Mouse (Mus musculus) erythroblast, embryonic 14.5 days (primary cell): Measurements from ENCODE around the gene Slc4a1. TPM values are rescaled to one million over a fixed set of nuclear protein-coding genes. Genes with fewer than 3 reads are reported as not detected.
A peak's percentile ranks its signal among the peaks of the same experiment; 100 is the strongest.
"Not testable (repeated sequence)": the region's sequence is repeated elsewhere in the genome, so short reads cannot be mapped to it uniquely, and the experiment has no call there.

ENCODE experiments used
- H3K27me3 ChIP-seq: 2 replicates; pipeline ENCODE4 v1.6.1; 2012; ENCODE audit warnings: inconsistent platforms; ENCODE audit not compliant: control insufficient read depth
- H3K36me3 ChIP-seq: 2 replicates; pipeline ENCODE4 v1.6.1; 2012; ENCODE audit warnings: mild to moderate bottlenecking, inconsistent platforms; ENCODE audit not compliant: control insufficient read depth
- H3K4me1 ChIP-seq: 2 replicates; pipeline ENCODE4 v1.6.1; 2012; ENCODE audit warnings: inconsistent platforms; ENCODE audit not compliant: control insufficient read depth
- H3K4me3 ChIP-seq: replicated peaks from 2 replicates; pipeline ENCODE3; 2012; ENCODE audit warnings: moderate library complexity, mild to moderate bottlenecking, inconsistent platforms
- H3K9me3 ChIP-seq: 2 replicates; pipeline ENCODE4 v1.6.1; 2012; ENCODE audit warnings: low read length, inconsistent platforms, mixed read lengths; ENCODE audit not compliant: control insufficient read depth
- GATA1 ChIP-seq: IDR thresholded peaks from 2 replicates; pipeline ENCODE4 v1.6.1; 2012; ENCODE audit warnings: low read length, inconsistent platforms, mixed read lengths
- TAL1 ChIP-seq: IDR thresholded peaks from 3 replicates; pipeline ENCODE4 v1.6.1; 2012; ENCODE audit warnings: low read length, inconsistent platforms, mixed read lengths
- polyA plus RNA-seq: library from polyadenylated mRNA; stranded (reverse); fragments of >175 nt; gene quantifications from 2 replicates; pipeline ENCODE4 v1.2.3, GENCODE M21; 2012

Gene Slc4a1
- polyA plus RNA-seq: 575 and 672 TPM in 2 replicates

DNA sequence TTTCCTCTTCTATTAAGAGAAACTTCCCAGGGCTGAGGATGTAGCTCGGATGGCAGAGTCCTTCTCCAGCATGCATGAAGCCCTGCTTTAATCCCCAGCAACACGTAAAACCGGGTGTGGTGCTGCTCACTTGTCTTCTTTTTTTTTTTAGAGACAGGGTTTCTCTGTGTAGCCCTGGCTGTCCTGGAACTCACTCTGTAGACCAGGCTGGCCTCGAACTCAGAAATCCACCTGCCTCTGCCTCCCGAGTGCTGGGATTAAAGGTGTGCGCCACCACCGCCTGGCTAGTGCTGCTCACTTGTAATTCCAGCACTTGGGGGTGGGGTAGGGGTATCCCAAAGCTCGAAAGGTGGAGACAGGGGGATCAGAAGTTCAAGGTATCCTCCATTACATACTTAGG, at the start of gene Slc4a1:
Gene Slc4a1 (minus strand): TSS at position 101 of the 400 bp plus-strand sequence.
- Histone ChIP-seq H3K4me1 (peaks cover 76% of the 10 kb centered on the region), H3K36me3 (peaks cover 70% of the 10 kb centered on the region), H3K27me3 (peaks cover 16% of the 10 kb centered on the region), H3K4me3 (peak within 1 kb of the TSS; percentile 75)
- H3K9me3 ChIP-seq: not testable (repeated sequence)

DNA sequence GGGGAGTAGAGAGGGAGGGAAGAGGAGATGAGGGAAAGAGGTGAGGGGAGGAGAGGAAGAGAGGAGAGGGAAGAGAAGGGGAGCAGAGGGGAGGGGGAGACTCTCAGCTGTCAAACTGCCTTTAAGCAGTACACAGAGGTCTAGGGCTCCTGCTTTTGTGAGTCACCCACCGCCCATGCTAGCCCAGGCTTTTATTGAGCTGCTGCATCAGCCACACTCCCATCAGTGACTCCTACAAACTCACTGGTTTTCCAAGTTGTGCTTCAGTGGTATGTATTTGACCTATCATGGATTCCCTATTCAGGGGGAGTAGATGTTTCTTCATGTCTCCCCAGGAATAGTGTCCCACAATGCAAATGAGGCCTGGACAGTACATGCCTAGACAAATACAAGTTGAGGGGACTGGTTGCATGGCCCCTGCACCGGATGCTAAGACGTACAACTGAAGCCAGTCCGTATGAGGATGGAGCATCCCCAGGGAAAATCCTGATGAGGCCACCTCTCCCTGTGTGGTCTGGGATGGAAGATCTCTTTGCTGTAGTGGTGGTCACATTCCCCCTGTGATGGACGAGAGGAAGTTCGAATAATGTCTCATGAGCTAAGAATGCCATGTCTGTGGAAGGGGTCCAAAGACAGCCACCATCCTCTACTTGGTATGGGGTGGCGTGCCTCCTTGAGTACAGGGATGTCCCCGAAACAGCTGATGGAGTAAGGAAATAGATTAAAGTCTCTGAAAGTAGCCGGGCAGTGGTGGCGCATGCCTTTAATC, 49.2 kb upstream of the Slc4a1 start:
- TF ChIP-seq GATA1: no peak
- no peak for TF ChIP-seq TAL1
- Histone ChIP-seq H3K36me3 (peaks cover 2% of the 10 kb centered on the region; the same call in 1 of the 2 replicates), H3K4me1 (peaks cover 18% of the 10 kb centered on the region), H3K9me3 (peaks cover 3% of the 10 kb centered on the region), H3K4me3 (no peak overlapping the region), H3K27me3 (peaks cover 62% of the 10 kb centered on the region)

DNA sequence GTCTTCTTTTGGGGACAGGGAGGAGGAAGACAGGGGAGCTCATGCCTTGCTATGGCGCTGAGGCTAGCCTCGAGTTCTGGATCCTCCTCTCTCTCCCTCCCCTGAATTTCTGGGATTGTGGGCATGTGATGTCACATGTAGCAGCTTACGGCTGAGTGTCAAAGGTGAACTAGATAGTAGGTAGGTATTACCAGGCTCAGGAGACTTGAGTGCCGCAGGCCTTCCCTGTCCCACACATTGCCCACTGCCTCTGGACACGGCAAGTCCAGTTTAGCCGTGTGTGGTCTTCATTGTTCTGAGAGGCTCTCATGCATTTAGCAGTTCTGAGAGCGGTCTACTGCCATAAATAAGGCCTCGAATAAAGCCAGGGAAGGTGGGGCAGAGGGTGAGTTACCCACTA, 47.1 kb upstream of the Slc4a1 start:
- H3K4me3 ChIP-seq: no peak overlapping the region
- H3K4me1 ChIP-seq: peaks cover 39% of the 10 kb centered on the region
- H3K9me3 ChIP-seq: no peaks in the 10 kb centered on the region
- TF ChIP-seq GATA1: no peak
- TF ChIP-seq TAL1: no peak
- peaks cover 46% of the 10 kb centered on the region for H3K27me3 ChIP-seq
- H3K36me3 ChIP-seq: peaks cover 2% of the 10 kb centered on the region; the same call in 1 of the 2 replicates

DNA sequence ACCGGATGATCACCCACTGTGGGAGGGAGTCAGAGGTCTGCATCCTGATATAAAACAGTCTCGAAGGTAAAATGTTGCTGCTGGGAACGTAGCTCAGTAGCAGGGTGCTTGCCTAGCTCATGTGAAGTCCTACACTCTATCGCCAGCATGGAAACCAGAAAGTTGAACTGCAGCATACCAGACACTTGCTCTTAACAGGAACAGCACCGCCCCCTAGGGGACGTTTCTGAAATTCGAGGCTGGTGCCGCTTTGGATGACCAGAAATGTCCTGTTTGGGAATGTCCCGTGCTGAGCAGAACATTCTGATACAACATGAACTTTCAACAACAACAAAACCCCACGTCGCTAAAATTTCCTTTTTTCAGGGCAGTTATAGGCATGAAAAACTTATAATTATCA, 45.7 kb upstream of the Slc4a1 start:
- H3K36me3 ChIP-seq: peaks cover 2% of the 10 kb centered on the region; the same call in 1 of the 2 replicates
- peaks cover 36% of the 10 kb centered on the region for H3K27me3 ChIP-seq
- no peak for TF ChIP-seq GATA1
- TF ChIP-seq TAL1: no peak
- H3K4me3 ChIP-seq: peak overlapping the region; percentile 39
- H3K9me3 ChIP-seq: no peaks in the 10 kb centered on the region
- H3K4me1 ChIP-seq: peaks cover 46% of the 10 kb centered on the region

DNA sequence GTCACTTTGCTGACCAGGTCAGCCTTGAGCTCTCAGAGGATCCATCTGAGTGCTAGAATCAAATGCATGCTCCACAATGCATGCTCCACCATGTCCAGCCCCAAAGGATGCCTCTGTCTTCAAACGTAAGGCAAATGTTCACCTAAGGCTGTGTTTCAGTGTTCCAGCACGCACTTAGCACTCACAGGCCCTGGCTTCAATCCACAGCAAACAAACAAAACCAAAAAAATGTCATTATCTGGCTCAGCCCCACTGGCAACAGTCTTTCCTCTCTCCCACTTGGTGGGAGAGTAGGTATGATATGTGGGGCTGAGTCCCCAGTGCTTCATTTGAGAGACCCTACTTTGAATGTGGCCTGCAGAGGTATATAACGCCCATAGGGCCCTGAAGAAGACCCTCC, 45.1 kb upstream of the Slc4a1 start:
- TF ChIP-seq TAL1 (no peak), GATA1 (no peak)
- peaks cover 8% of the 10 kb centered on the region for H3K36me3 ChIP-seq

DNA sequence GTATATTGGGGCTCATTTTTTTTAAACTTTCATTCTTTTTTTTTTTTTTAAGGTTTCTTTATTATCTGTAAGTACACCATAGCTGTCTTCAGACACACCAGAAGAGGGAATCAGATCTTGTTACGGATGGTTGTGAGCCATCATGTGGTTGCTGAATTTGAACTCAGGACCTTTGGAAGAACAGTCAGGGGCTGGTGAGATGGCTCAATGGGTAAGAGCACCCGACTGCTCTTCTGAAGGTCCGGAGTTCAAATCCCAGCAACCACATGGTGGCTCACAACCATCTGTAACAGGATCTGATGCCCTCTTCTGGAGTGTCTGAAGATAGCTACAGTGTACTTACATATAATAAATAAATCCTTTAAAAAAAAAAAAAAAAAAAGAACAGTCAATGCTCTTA, 44.3 kb upstream of the Slc4a1 start:
- not testable (repeated sequence) for H3K4me3 ChIP-seq, H3K9me3 ChIP-seq
- peaks cover 15% of the 10 kb centered on the region for H3K36me3 ChIP-seq
- H3K27me3 ChIP-seq: peaks cover 29% of the 10 kb centered on the region
- H3K4me1 ChIP-seq: peaks cover 59% of the 10 kb centered on the region

More for the DNA sequence above, 45.1 kb upstream of the Slc4a1 start:
- H3K27me3 ChIP-seq: peaks cover 35% of the 10 kb centered on the region
- peaks cover 52% of the 10 kb centered on the region for H3K4me1 ChIP-seq
- no peaks in the 10 kb centered on the region for H3K9me3 ChIP-seq
- no peak overlapping the region for H3K4me3 ChIP-seq

DNA sequence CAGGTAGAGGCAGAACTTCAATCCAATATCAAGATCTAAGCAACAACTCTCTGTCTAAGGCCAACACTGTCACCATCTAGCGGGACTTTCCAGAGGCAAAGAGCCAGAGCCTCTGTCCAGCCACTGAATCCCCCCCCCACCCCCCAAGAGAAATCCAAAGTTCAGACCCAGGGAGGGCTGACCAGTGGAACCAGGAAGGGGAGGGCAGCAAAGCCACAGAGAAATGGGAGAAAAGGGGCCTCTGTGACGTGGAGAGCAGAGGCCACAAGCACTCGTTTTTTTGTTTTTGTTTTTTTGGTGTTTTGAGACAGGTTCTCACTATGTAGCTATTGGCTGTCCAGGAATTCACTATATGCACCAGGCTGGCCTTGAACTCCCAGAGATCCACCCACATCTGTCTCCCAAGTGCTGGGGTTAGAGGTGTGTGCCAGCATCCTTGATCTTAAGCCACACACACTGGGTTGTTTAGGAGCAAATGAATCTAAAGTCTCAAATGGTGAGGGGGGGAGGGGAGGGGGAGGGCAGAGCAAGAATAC, 43.9 kb upstream of the Slc4a1 start:
- peaks cover 64% of the 10 kb centered on the region for H3K4me1 ChIP-seq
- peaks cover 20% of the 10 kb centered on the region for H3K36me3 ChIP-seq
- TF ChIP-seq GATA1: no peak
- TF ChIP-seq TAL1: no peak
- H3K9me3 ChIP-seq: no peaks in the 10 kb centered on the region
- H3K4me3 ChIP-seq: peak overlapping the region; percentile 74
- H3K27me3 ChIP-seq: peaks cover 24% of the 10 kb centered on the region

DNA sequence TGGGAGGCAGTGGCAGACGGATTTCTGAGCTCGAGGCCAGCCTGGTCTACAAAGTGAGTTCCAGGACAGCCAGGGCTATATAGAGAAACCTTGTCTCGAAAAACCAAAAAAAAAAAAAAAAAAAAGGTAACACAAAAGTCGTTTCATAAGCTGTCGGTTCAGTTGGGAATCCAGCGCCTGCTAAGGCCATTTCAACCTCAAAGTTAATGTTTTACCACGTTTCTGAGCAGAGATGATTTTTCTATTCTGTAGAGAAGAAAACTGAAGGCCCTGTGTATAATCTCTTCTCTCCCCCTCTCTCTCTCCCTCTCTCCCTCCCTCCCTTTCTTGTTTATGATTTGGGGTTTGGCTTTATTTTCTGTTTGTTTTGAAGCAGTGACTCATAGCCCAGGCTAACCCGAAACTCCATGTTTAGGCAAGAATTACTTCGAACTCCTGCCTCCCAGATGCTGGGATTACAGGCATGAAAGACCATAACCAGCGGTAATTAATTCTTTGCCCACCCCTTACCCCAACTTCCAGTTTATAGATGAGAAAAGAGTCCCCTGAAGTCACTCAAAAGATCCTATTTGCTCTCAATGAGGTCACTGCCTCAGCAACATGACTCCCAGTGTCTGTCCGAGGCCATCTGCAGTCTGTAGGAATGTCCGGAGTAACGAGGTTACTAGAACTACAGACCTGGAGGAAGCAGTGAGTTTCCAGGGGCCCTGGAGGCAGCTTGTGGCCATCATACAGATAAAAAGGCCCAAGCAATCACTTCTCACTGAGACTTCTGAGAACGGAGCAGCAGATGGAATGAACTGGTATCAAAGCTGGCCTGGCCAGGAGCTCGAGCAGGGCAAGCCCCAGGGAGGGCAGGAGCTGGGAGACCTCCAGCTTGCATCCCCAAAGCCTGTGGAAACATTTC, 43.1 kb upstream of the Slc4a1 start:
- peaks cover 71% of the 10 kb centered on the region for H3K4me1 ChIP-seq
- TF ChIP-seq TAL1: no peak
- TF ChIP-seq GATA1: no peak
- H3K9me3 ChIP-seq: no peaks in the 10 kb centered on the region
- H3K36me3 ChIP-seq: peaks cover 27% of the 10 kb centered on the region
- H3K4me3 ChIP-seq: peak overlapping the region; percentile 74
- H3K27me3 ChIP-seq: peaks cover 18% of the 10 kb centered on the region

DNA sequence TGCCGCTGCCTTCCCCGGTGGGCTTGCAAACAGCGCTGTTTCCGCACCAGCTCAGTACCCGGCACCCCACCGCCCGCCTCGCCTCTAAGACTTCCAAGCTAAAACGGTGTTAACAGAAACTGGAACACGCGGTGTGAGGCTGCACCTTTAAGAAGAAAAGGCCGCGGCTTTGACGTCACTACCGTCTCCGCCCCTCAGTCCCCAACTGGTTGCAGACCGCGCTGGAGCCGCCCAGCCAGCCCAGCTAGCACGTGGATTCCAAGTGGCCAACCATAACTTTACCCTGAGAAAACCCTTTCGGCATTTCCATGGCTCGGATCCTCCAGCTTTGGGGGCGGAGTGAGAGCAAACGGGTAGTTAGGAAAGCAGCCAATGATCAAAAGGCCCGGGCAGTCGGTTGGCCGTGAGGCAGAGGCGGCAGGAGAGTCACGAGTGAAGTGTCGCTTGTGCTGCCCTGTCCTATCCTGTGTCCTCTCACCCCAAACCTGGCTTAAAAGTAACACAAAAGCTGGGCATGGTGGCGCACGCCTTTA, 42.4 kb upstream of the Slc4a1 start:
- Histone ChIP-seq H3K4me1 (peaks cover 78% of the 10 kb centered on the region), H3K27me3 (peaks cover 13% of the 10 kb centered on the region), H3K9me3 (no peaks in the 10 kb centered on the region), H3K4me3 (peak overlapping the region; percentile 74), H3K36me3 (peaks cover 34% of the 10 kb centered on the region)
- no peak for TF ChIP-seq GATA1
- no peak for TF ChIP-seq TAL1
